Mouse (Mus musculus): ENCODE data around the gene Npnt.

Npnt gene

DNA sequence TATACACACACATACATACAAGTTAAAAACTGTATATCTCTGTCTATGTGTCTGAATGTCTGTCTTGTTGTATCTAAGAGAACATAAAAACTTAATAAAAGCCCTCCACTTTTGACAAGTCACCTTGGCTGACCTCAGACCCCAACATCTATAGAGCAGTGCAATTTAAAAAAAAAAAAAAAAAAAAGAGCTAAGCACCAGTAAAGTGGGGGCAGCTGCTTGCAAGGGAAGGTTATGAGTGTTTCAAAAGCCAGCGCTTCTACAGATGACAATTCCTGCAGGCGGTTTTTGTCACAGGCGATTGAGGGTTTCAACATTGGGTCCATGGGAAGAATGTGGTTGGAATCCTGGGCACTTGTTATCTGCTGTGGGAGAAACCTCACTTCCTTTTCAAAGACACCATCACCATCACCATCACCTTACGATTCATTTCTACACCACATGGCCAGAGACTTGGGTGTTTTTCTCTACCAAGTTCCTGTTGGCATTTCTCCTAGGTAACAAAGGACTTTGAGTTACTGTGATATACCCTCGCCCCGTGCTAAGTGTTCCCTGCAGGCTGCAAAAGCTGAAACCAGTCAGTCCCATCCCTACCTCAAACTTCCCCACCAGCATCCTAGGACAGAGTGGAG is 63.6 kb downstream of the Npnt start:
- DNase-seq: no peak

DNA sequence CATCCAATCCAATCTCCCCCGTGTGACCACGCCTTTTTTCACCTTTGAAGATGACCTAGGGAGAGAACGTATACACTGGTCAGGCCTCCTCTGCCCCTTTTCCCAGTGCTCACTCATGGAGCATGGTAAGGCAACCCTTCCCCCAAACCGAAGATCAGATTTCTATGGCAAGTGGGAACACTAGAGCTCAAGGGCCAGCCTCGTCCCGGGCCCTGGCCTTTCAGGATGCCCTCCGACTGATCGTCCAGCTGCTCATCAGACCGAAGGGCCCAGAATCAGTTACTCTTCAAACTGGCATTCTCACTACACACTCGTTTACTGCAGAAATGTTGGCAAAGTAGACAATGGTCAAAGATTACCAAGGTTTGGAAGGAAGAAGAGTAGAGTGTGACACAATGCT is 65.6 kb downstream of the Npnt start:
- DNase-seq: peak; percentile 77

DNA sequence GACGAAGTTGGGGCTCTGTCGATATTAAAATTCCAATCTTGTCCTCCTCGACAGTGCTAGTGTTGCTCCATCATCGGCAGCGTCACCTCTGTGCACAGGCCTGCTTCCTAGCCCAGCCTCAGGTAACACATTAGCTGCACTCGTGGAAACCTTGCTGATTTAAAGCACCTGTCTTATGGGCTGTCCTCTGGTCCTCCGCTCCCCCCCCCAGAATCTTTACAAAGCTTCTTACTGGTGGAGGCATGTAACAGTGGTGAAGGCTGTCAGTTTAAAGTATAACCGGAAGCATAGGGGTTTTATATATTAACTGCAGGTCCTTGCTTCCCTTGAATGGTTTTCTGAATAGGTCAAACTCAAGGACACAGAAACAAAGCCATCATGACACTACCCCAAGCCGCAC is 66.8 kb downstream of the Npnt start:
- peak; percentile 54 for DNase-seq

DNA sequence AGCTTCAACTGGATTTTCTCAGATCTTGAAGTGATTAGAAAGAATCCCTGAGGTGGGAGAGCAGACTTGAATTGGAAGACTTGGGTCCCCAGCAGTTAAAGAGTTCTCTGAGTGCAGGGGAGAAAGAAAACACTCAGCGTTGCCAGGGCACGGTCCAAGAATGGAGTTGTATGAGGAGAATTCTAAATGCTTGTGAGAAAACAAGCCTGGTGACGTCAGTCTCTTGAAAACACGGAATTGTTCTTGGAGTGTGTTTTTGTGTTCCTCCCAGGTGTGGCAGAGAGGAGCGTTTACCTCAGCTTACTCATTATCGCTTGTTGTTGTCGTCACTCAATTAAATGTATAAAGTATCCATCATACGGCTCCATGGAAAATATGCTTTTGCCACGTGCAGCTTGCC is 69.3 kb downstream of the Npnt start:
- no peak for DNase-seq

DNA sequence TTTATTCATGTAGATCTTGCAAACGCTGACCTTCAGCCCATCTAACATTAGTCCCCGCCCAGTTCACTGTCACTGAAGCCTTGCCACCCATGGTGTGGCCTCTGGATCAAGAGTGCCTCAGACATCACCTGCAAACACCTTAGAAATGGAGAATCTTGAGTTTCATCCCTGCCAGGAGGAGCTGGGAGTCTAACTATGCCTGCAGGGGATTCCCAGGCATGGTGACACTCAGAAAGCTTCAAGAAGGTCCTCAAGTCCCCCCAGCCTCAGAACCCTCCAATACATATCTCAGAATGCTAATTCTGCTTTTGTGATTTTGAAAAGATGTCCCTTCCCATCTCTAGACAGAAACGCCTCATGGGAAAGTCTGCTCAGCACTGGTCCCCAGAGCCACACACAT is 69.7 kb downstream of the Npnt start:
- no peak for DNase-seq

DNA sequence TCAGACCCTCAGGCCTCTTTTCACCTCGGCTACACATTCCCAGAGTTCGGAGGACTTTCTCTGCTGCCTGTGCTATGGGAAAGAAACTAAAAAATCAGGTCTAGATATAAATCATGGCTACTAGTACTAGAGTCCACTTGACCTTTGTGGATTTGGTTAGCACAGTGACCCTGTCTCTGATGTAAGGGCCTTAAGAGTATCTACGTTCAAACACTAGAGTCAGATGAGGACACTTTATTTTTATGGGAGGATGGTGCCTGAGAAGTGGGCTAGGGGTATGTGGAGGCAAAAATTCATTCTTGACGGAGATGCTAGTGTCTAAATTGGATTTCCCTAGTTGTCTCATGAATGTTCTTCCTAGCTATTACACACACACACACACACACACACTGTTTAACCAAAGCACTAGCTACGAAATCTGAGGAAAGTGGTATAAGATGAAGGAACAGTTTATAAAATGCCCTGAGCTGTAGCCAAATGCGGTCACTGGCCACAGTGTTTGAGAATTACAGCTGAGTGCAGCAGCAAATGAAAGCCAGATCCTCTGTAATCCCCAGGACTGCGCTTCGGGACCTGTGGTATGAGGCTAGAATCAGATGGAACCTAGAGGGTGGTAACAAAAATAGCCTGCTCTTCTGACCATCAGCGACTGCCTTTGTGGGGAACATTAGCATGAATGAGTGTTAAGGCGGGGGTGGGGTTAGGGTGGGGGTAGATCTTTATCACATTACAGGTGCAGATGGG is 73.0 kb downstream of the Npnt start:
- DNase-seq: no peak

DNA sequence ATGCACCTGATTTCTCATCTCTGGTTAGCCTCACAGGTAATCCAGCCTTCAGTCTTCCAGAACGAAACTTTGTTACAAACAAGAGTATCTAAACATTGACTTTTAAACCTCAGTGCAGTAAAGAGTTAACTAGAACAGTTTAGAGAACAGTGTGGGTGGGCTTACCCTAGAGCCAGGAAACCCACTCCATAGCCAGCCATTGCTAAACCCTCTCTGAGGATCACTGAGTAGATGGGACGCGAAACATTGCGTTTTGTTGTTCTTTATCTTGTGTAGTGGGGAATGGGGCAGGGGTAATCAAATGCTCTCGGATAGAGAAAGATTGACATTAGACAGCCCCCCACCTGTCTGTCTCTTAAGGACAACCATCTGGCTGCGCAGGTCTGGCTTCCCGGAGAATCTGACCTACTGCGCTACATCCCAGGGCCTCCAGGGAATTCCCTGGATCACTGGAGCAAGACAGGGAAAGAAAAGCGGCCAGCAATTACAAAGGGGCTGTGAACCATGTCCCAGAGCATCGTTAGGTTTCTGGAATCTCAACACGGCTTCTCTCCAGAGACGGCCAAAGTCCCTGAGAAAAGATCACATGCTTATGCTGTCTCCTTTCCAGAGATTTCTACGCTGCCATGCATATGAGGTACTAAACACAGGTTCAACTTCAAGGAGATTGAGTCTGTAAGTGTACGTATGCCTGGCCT is 73.9 kb downstream of the Npnt start:
- DNase-seq: peak; percentile 81

DNA sequence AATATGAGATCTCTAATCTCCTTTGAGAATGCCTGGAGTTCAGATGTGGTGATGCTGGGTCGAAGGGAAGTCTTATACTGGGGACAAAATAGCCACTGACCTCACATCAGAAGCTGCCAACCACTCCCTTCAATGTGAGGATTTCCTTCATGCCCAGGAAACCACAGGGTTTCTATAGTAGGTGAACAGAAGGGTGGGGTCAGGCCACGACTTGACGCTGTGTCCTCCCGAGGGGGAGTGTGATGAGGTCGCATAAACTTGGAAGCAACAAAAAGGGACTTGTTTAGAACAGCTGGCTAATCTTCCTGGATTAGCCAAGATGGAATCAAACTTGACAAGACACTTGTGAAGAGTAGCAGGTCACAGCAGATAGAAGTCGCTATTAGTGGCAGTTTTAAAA is 76.8 kb downstream of the Npnt start:
- DNase-seq: no peak

DNA sequence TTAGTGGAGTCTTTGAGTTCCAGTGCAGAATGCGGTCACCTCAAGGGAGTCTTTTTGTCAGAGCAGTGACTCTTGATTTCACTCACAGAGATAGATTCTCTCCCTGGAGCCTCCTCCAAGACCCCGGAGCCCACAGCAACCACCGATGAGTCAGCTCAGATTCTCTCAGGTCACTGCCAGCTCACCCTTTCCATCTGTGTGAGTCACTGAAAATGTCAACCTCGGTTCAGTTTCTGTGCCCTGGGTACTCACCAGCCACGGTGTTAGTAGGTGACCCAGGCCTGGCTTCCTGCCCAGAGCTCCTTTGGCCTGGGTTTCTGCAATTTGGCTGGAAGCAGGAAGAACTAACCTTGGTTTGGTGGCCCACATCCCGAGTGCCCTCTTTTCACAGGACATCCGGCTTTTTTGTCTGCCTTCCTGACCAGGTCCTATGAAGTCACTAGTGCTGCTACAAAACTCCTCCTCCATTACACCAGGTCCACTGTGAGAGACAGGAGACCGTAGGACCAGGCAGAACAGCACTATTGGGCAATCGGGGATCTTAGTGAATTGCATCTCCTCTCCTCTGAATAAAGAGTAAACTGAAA is 78.7 kb downstream of the Npnt start:
- DNase-seq: peak; percentile 83

DNA sequence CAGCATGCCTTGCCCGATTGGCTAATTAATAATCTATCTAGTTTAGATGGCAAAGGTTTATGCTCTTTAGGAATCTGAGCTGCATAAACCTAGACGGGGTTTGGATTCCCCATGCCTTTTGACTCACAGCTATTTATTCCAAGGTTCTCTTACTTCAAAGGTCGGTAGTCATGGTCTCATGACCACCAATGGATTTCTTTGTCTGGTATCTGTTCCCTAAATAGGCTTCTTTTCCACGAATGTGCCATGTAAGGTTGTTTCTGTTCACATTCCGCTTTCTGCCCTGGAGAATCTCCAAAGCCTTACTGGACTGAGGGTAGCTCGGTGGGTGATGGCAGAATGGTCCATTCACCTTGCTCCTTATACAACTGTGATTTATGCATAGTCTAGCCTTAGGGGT is 80.0 kb downstream of the Npnt start:
- DNase-seq: no peak

DNA sequence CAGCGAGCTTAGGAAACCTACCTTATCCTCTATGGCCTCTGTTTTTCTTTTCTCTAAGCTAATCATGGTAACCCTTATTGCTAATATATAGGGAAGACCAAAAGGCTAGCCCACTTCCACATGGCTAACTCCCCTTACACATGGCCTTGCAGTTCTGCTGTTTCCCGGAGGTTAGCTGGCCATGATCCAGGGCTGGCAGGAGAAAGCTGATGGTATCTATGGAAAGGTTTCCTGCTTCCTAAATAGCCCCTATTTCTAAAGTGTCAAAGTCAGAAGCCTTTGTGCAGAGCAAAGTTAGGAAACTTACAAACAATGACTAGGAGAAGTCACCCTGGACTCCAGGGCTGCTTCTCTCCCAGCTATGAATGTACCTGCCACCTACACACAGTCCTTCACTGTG is 81.3 kb downstream of the Npnt start:
- no peak for DNase-seq

DNA sequence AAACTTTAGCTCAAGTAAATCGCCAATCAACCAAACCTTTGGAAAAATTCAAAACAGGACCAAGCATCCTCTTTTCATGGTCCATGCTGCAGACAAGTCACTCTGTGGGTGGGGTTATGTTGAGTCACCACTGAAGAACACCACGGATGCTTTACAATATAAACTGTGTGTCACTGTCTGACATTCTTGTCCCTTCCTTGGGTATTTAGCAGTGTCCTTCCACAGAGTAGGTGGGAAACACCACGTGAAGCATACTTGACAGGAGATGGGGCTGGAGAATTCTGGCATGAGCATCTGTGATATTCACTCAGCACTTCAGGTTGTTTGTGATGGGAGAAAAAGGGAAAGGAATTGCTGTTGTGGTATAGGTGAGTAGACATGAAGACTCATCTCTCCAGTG is 83.1 kb downstream of the Npnt start:
- no peak for DNase-seq

DNA sequence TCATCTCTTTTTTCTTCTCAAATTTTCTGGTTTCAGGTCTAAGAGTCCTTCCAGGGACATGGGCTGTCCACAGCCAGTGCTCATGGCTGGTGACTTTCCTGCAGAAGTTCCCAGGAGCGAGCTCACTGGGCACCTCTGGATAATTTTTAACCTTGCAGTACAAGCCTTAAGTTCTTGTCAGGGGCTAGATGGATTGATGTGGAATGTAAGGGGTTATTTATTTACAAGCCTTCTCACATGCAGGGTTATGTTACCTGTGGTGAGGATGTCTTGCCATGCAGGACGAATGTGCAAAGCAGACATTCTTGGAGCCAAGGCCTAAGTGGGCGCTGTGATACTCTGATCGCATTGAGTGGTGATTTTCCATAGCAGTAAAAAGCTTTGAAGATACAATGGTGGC is 84.5 kb downstream of the Npnt start:
- DNase-seq: peak; percentile 43

DNA sequence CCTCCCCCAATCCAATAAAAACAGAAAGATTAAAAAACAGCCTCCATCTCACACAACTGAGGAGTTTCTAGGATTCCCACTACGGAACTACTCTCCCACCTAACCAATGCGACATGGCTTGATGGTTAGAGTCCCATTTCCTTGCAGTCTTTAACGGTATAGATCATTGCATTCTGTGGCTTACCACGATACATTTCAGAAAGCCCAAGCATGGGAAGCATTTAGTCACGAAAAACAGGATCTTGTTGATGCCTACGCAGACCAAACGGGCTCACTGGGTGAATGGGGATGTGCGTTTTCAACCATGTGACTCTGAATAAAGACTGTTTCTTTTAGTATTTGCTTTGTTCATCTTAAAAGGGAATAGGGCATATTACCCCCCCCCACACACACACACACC is 85.1 kb downstream of the Npnt start:
- DNase-seq: no peak

DNA sequence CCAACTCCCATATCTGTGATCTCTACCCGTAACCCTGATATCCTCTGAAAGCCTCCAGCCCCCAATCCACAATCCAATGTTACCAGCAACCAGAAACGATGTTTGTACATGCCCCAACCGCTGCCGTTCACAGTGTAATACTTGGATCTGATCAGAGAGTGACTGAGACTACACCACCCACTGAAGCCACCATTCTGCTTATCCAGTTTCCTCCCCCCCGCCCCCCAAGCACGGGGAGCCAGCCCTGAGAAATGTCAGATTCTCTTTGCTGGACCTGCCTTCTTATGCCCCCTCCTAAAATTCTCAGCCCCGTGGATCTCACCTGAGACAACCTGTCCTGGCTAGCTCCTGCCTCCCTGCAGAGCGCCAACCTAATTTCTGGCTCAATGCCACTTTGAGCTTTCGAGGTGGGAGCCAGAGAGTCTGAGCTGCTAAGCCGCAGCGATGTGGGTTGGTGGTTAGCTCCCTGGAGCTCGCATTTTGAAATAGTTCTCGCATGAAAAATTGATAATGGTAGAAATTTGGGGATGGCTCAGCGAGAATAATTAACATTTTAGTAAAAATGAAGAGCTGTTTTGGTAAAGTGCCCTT is 85.7 kb downstream of the Npnt start:
- no peak for DNase-seq

DNA sequence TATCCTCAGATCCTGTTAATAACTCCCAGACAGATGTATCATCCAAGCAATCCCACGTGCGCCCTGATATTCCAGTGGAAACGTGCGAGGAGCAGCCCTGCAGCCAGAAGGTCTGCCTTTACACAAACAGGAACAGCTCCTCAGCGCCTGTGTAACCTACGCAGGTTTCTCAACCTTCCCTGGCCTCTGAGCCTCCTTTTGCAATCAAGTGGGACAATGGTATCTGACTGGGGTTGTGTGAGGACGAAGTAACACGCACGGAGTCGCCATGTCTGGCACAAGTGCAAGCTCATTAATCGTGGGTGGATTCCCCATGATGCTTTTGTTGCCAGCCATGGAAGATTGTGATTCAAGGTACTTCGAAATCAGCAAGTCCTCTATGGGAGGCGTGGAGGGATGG is 86.2 kb downstream of the Npnt start:
- DNase-seq: no peak

DNA sequence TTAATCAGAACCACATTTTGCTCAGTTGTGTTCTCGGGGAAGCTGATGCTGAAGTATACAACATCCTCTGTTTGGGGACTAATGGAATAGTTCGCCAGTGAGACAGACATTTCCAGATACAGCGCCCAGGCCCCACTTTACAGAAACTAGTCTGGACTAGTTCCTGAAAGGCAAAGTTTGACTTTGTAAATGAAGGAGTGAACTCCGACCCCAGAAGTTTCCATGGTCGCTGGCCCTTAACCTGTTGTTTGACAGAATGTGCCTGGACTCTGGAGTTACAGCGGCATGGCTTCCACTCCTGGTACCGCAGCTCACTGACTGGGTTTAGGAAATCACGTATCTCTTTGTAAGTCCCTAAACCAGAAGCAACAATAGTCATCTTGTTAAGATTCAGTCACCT is 89.3 kb downstream of the Npnt start:
- DNase-seq: peak; percentile 56

DNA sequence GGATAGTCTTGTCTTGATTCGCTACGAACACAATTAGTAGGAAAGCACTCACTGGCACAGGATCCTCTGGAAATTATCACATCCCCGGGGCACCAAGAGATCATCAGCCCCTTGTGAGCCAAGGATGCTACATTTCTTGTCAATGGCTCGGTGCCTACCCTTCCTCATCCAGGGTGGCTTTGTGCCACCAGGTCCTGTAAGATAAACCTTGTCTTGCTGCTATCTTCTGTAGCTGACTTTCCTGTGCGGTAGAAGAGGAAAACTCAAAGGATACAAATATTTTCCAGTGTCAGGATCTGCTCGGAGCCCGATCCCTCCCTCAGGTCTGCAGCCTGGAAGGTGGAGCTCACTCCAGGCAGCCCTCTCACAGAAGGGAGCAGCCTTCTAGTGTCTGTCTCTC is 90.5 kb downstream of the Npnt start:
- no peak for DNase-seq

DNA sequence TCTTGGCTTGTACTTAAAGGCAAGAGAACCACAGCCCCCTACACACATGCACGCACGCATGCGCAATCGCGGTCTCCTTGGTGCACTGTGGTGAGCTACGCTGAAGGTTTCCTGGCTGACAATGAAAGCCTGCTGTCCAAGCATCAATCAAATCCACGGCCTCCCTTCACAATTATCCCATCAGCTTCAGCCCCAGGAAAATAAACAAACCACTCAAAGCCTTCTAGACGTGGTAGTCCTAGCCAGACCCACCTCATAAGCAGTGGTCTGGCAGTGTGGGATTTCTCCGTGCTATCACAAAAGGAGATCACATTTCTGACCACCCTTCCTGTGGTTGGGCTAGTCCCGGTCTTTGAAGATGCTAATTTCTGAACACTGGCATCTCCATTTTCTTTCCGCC is 91.2 kb downstream of the Npnt start:
- DNase-seq: no peak

DNA sequence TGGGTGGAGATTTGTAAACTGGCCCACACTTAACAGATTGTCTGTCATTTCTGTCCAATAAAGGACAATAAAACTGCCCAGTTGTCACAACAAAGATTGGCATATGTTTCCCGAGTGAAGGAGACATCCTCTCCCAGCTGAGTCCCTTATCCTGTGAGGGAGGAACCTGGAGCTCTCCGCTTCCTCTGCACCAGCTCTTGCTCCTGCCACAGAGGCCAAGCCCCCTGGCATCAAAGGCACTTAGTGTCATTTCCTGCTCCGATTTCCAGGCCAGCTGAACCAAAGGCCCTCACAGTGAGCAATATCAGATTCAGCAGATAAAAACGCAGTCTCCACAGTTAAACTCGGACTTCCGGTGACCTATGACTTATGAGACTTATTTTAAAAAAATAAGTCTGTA is 93.4 kb downstream of the Npnt start:
- DNase-seq: no peak

DNA sequence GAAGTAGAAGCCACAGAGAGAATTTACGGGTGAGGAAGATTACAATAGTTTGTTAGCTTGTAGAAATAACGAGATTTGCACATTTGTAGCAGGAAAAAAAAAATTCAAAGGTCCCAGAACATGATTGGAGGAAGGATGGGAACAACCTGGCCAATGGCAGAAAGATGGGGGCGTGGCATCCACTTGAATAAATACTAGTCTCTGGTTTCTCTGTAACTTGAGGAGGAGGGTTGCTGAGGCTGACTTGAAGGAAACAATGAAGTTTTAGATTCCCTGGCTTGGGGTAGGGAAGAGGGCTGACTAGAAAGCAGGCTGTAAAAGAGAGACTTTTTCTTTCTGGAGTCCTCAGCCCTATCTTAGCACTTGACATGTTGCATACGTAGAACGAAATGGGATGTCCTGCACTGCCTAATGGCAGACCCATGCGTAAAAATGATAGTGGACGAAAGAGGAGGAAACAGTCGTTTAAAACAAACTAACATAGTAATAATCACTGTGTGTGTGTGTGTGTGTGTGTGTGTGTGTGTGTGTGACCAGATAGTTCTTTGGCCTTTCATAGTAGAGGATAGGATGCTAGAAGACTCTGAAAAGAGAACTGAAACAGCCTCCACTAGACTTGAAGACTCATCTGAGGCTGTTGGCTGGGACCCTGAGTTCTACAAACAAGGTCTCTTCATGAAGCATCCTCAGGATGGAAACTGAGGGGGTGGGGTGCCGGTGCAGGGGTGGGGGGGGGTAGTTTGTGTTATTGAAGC is 94.5 kb downstream of the Npnt start:
- no peak for DNase-seq

DNA sequence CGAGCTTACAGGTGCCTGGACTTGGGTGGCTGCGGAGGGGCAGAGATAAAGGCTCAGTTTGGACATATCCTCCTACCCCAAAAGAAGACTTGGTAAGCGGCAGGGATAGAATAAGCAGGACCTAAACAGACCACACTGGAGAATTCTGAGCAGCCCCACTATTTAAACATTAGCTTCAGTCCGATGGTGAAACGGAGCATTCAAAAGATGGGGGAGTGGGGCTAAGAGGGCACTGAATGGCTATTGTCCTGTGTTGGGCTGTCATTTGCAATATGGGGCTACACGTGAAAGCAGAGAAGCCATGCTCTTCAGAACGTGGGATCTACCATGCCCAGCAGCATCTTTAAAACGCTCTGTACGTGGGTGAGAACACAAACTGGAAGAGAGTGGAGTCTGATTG is 95.8 kb downstream of the Npnt start:
- DNase-seq: no peak
